Mouse (Mus musculus) cerebellum, adult 2 months (tissue): ENCODE measurements around the gene Ccl22.

ENCODE experiments used
- CTCF ChIP-seq: fragments of 200-500 bp; IDR thresholded peaks from 2 replicates; pipeline ENCODE4 v1.5.1; 2011; ENCODE audit warnings: low read depth, mild to moderate bottlenecking, control low read depth, low read length, moderate library complexity, borderline replicate concordance; ENCODE audit not compliant: insufficient read depth
- POLR2A ChIP-seq: fragments of 200-500 bp; IDR thresholded peaks from 2 replicates; pipeline ENCODE4 v1.6.1; 2011; ENCODE audit warnings: low read length, control low read depth, borderline replicate concordance; ENCODE audit not compliant: insufficient read depth

DNA sequence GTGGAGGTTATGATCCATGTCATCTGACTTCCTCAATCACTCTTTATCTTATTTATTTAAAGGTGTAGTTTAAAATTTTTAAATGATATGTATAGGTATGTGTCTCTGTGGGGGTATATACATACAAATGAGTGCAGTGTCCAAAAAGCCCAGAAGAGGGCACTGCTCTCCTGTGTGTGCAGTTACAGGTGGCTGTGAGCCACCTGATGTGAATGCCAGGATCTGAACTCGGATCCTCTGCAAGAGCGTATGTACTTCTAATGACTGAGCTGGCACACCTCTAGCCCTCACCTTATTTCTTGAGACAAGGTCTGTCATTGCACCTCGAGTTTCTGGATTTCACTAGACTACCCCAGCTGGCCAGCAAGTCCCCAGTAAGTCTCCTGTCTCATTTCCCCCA is 4.8 kb upstream of the Ccl22 start:
- TF ChIP-seq POLR2A (no peak), CTCF (no peak)
